Mouse (Mus musculus): ENCODE results near the gene Khdc4.
"Not testable (repeated sequence)": the region's sequence is repeated elsewhere in the genome, so short reads cannot be mapped to it uniquely, and the experiment has no call there.

Gene Khdc4

DNA sequence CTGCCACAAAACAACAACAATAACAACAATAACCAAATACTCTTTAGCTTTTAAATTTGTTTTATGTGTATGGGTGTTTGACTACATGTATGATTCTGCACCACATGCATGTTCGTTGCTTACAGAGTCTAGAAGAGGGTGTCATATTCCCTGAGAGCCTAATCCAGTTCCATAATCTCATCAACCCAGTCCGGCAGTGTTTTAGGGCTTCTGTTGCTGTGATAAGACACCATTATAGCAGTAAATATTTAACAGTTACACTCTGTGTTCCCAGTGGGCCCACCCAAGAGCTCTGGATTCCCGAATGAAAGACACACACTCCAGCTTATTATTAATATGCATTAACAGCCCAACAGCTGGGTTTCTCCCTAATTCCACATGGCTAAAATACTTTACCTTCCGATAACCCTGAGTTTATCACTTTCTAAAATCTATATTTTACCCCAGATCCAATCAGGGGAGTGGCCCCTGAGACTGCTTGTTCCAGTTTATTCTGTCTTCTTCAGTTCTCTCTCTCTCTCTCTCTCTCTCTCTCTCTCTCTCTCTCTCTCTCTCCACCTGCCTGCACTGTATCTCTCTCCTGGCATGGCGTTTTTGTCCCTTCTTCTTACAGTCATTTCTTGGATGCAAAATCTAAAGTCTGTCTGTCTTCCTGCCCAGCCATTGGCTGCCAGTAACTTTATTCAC, 27.0 kb upstream of the Khdc4 start:
- no peak for DNase-seq

DNA sequence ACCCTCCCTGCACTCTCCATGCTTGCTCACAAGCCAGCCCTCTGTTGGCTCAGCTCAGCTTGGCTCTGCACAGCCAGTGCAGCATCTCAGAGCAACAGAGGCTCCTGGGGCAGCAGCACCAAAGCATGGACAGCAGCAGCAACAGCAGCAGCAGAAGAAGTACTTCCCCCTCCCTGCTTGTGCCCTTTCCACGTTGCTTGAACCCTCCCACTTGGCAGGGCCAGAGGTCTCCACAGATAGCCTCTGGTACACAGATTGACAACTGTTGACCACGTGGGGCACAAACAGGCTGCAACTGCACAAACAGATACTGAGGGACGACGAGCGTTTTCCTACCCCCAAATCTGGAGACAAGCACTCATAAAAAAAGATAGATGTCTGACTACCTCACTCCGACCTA, 25.8 kb upstream of the Khdc4 start:
- DNase-seq, result no peak

DNA sequence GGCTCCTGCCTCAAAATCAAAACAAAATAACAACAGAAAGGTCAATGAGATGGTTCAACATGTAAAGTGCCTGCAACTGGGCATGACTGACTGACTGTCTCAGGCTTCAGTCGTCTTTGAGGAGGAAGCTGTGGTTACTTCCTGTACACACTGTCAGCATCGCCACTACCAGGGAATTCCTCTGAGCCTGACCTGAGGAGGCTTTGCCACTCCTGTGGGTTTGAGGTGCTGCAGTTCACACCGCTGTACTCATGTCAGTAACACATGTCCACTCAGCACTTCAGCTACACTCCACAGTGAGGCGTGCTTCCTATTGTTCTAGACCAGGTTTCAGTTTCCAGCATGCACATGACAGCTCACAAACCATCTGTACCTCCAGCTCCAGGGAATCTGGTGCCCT, 21.5 kb upstream of the Khdc4 start:
- DNase-seq, result no peak

DNA sequence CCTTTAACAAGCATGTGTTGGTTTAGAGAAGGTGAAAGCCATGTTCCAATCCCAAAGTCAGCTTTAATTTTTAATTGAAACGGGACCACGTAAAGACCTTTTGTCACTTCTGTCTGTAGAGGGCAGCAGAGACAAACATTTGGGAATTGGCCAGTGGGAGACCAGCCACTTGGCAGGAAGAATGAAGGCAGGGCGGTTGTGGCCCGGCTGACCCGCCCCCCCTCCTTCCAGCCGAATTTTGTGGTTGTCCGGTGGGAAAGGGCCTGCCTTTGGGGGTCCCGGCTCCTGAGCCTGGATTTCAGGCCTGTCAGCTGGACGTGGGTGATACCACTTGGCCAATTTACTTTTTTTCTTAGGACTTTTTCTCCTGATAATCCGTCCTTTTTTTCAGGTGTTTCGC, 8.2 kb upstream of the Khdc4 start:
- DNase-seq, result peak; percentile 90

DNA sequence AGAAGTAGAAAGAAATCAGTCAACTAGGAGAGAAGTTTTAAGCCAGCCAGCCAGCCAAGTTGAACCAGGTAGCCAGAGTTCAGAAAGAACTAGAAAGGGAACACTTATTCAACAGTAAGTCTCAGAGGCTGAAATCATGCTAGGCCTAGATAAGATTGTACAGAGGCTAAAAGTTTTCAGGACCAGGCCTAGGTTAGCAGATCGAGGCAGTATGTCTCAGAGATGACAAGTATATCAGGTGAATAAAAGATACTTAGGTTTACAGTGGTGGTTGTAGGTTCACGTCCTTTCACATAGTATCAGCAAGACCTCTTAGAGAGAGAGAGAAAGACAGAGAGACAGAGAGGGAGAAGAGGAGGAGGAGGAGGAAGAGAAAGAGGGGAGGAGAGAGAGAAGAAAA, 1.8 kb upstream of the Khdc4 start:
- DNase-seq, result no peak

DNA sequence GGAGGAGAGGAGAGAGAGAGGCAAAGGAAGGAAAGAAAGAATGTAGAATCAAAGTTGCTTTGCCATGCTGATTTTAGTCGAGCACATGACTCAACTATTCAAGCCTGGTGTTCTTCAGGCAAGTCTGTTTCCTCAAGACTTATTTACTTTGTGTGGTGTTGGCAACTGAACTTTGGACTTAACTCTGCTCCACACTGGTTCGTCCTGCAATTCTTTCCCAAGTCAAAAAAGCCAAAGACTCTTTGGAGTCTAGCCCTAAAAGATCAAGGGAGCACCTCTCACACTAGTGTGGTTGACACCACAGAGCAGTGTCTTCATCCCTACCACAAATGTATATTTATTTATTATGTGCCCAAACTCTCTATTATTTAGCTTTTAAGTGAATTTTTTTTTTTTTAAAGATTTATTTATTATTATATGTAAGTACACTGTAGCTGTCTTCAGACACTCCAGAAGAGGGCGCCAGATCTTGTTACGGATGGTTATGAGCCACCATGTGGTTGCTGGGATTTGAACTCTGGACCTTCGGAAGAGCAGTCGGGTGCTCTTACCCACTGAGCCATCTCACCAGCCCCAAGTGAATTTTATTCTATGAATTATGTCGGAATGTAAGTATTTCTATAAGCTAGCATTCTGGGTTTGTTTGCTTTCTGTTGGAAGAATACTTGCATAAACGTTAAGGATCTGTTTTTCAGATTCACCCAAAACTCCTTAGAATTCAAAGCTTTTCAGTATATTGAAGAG, 1.2 kb upstream of the Khdc4 start:
- no peak for DNase-seq

DNA sequence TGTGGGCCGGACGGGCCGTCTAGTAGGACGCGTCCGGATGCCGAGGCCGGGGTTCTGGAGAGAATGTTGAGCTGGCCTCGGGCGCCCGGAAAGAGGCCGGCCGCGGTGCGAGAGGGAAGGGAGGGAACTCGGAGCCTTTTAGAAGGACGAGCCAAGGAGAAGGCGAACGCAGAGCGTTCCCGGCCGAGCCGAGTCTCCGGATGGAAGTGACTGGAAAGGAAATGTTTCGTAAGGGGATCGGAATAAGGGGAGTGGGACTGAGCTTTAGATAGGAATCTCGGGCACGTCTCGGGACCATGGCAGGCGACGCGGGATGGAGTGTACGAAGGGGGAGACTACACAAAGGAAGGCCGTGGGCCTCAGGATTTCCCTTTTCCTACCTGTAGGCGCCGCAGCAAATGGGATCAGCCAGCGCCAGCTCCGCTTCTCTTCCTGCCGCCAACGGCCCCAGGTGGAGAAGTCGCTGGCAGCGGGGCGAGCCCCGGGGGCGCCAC, 402 bp downstream of the Khdc4 start:
- DNase-seq, result peak; percentile 60

DNA sequence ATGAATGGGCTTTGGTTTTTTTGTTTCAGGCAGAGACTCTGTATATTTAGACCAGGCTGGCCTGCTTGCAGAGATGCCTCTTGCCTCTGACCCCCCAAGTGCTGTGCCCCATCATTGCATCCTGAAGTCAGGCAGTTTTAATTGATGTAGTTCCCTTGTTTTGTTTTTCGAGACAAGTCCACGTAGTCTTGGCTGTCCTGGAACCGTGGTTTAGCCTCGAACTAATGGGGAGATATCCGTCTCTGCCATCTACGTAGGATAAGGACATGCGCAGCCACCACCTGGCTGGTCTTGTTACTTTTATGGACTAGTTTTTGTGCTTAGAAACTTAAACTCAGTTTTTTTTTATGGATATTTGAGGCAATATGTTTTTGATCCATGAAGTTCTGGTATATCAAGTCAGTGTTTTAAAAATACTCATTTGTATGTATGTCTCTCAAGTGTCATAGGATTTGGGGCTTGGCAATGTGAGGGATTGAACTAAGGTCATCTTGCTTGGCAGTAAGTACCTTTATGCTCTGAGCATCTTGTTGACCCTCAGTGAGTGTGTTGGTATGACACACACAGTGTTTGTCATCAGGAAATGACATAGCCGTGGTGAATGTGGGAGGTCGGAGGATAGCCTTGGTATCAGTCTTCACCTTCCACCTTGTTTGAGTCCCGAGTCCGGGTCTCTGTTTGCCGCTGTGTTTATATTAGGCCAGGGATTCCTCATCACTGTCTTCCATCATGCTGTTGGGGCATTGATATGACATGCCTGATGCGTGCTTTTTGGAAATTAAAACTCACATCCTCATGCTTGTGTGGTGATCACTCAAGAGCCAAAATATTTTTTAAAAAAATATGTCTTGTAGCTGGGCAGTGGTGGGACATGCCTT, 1.4 kb downstream of the Khdc4 start:
- no peak for DNase-seq

DNA sequence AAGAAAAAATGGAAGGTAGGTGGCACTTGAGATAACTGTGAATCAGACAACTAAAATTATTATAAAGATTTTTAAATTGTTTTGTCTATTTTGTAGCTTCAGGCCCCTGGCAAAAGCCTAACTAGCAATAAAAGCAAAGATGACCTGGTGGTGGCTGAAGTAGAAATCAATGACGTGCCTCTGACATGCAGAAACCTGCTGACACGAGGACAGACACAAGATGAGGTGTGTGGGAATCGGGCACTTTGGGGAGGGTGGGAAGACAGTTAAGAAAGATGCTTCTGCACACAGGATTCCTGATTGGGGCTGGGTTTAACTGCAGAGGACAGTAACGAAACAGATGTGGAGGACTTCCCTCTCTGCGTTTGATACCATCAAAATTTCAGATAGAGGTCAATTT, 3.5 kb downstream of the Khdc4 start:
- no peak for DNase-seq

DNA sequence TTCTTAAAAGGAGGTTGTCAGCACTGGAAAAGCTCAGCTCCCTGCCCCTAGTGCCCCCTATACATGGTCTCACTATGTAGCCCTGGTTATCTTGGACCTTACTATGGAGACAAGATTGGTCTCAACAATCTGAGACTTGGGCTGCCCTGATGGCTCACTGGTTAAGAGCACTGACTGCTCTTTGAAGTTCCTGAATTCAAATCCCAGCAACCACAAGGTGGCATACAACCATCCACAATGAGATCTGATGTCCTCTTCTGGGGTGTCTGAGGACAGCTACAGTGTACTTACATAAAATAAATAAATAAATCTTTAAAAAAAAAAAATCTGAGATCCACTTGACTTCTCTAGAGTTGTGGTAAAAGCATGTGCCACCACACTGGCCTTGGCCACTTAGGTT, 9.9 kb downstream of the Khdc4 start:
- DNase-seq, result no peak

DNA sequence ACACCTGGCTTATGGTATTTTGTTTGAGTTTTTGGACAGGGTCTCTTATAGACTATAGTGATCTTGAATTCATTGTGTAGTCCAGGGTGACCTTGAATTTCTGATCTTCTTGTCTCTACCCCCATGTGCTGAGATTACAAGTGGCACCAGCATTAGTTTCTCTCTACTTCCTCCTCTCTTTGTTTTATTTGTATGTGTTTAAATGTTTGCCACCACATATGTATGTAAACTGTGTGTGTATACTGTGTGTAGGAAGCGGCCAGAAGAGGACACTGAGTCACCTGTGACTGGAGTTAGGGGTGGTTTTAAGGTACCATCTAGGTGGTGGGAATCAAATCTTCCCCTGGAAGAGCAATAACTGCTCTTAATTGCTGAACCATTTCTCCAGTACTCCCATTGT, 12.4 kb downstream of the Khdc4 start:
- DNase-seq, result no peak

DNA sequence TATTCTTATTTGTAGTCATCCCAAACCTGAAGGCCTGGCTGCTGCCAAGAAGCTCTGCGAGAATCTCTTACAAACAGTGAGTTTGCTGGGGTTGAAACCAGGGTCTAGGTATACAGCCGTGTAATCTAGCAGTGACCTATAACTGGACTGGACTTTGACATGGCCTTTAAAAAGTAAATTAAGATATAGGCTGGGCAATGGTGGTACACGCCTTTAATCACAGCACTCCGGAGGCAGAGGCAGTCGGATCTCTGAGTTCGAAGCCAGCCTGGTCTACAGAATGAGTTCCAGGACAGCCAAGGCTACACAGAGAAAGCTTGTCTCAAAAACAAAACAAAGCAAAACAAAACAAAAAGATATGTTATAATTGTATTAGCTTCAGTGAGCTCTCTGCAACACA, 13.2 kb downstream of the Khdc4 start:
- DNase-seq, result no peak

DNA sequence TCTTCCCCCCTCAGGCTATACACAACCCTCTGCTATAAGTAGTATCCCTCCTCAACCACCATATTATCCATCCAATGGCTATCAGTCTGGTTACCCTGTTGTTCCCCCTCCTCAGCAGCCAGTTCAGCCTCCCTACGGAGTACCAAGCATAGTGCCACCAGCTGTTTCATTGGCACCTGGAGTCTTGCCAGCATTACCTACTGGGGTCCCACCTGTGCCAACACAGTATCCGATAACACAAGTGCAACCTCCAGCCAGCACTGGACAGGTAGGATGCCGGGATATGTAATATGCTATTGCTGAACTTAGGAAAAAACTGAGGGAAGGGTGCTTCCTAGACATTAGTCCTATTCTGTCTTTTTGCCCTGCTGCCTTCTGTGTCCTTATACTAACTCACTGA, 14.6 kb downstream of the Khdc4 start:
- DNase-seq, result no peak

DNA sequence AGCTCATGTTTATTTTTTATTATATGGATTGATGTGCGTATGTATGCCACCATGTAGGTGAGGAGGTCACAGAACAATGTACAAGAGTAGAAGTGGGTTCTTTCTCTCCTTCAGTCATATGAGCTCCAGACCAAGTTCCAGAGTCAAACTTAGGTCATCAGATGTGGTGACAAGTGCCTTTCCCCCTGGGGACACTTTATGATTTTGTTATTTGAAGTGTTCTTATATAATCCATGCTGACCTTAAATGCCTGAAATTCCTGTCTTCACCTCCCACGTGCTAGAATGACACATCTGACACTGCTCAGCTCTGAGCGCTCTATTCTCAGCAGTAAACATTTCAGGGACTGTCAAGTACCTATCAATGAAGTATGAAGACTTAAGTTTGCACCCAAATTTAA, 15.6 kb downstream of the Khdc4 start:
- no peak for DNase-seq

DNA sequence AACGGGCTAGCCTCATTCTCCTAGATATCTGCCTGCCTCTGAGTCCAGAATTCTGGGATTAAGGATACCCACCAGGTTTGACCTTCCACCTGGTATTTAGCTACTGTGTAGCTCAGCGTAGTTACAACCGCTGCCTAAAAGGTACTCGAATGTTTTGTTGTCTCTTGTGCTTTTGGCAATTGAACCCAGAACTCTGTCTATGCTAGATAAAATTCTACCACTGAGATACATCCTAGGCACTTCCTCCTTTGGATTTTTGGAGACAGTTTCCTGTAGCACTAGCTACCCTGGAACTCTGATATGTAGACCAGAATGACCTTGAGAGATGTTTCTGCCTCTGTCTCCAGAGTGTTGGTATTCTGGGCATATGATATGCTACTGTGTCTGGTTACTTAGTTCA, 28.1 kb downstream of the Khdc4 start:
- no peak for DNase-seq

DNA sequence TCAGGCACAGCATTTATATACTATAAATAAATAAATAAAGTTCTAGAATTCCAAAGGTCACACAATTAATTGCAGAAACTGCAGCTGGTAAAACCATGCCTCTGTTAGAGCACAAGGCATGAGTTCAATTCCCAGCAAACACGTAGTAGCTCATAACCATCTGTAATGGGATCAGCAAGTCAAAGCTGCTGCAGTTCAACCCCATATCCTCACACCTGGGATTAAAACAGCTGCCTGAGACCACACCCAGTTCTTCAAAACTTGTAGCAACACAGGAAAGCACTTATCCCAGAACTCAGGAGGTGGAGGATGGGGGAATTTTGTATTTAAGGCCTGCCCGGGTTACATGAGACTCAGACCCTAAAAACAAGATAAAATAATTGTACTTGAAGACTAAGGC, 29.1 kb downstream of the Khdc4 start:
- DNase-seq, result no peak

DNA sequence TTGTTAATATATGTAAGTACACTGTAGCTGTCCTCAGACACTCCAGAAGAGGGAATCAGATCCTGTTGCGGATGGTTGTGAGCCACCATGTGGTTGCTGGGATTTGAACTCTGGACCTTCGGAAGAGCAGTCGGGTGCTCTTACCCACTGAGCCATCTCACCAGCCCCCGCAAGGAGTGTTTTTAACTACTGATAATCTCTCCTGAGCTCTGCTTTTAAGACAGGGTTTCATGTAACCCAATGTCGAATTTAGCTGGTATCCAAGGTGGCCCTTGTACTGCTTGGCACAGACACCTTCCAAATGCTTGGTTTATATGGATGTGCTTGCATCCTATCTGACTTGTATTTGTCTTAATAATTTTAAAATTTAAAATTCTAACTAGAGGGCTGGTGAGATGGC, 30.1 kb downstream of the Khdc4 start:
- not testable (repeated sequence) for DNase-seq

DNA sequence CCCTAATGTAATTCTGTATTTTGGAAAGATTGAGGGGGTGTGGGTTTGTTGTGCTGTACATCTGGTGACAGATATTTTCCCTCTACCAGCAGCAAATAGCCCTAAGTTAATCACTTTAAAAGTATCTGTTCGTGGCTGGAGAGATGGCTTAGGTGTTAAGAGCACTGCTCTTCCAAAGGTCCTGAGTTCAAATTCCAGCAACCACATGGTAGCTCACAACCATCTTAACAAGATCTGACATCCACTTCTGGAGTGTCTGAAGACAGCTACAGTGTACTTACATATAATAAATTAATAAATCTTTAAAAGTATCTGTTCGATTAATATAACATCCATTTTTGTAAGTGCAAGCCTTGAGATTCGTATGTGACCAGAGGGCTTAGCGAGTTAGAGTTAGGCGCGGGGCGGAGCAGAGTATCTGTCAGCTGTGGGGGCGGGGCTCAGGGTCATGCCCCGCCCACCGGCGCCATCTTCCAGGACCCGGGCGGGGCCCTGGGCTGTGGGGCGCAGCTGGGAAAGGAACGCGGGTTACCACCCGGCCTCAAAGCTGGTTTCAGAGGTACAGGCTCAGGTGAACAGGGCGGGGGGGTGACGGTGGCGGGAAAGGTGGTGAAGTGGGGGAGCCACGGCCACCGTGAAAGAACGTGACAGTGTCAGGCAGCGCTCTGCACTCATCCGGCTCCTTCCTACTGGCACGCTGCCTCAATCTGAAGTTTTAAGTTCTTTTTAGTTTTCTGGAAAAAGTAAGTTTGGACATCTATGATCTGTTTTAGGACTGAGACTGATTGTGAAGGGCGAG, 31.0 kb downstream of the Khdc4 start, which contains the start of gene Rit1:
Gene Rit1, plus strand, starts transcription at position 440 of the 799 bp plus-strand sequence.
- peak; percentile 92 for DNase-seq

DNA sequence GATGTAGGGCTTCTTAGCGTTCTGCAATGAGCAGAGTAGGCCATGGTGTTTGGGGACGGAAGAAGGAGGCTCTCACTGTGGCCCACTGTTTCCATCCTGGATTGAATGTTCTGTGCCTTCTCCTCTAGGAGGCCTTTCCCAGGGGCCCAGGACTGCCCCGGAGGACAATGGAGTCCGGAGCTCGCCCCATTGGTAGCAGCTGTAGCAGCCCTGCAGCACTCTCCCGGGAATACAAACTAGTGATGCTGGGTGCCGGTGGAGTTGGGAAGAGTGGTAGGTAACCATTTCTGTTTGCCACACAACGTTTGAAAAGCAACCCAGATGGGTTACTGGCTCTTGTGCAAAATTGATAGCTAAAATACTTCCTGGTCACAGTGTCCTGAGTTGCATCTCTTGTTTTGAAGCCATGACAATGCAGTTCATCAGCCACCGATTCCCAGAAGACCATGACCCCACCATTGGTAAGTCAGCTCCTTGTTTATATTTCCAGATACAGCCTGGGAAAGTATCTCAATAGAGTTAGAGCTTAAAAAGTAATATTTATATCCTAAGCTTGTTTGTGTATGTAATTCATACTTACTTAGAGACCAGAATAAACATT, 31.7 kb downstream of the Khdc4 start:
- peak; percentile 48 for DNase-seq

DNA sequence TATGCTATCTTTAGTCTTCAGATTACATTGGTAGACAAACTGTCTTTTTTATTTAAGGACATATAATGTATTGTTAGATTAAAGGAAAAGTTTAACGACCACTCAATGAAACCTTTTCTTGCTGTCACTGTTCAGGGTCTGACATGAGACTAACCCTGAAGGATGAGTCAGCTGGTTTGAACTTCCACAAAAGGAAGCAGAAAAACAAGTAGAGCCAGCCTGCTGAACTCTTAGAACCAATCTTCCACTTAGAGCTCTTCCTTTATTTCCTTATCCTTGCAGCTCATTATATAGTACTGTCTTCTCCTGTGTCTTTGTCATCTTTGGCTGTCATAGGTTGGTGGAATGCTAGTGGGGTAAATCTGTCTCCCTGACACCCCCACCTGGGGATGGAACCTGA, 32.2 kb downstream of the Khdc4 start:
- no peak for DNase-seq

DNA sequence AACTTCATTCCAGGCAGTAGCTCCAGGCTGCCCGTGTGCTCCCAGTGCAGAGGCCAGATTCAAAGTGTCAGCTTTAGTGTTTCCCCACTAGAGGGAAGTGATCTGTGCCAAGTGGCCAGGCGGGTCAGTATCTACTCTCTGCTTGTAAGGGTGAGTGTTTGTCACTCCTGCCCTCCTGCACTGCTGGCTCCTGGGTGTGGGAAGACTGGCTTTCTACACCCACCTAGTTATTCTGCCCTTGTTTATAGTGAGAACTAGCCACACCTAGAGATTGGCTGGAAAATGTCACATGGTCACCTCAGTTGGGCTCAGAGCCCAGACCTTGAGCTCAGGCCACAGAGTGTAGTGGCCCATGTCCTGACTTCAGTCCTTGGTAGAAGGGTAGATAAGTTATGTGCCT, 33.5 kb downstream of the Khdc4 start:
- peak; percentile 72 for DNase-seq

DNA sequence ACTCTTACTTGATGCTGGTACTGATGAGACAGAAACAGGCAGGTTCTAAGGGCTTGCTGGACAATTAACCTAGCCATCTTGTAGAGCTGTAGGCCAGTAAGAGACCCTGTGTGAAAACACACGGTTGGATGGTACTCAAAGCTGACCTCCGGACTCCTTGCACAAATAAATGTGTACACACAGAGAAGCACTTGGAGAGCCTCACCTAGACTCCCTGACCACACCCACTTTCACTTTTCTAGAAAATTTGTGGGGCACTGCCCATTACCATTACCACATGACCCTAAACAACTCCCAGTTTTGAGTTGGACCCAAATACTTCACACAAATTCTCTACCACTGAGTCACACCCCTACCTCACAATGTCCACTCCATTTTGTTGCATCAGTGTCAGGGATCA, 51.0 kb downstream of the Khdc4 start:
- DNase-seq, result no peak

All from lung, postnatal 10 days (tissue).